Mouse (Mus musculus) cerebellum, postnatal 14 days (tissue): Measurements from ENCODE around the gene Ak8.
A peak's percentile ranks its signal among the peaks of the same experiment; 100 is the strongest.

Experiments used
- DNase-seq, 2 experiments: peaks; one replicate each; pipeline ENCODE4 v3.0.0; 2021; ENCODE audit warnings: mixed read lengths in 2 of 2

Gene Ak8

DNA sequence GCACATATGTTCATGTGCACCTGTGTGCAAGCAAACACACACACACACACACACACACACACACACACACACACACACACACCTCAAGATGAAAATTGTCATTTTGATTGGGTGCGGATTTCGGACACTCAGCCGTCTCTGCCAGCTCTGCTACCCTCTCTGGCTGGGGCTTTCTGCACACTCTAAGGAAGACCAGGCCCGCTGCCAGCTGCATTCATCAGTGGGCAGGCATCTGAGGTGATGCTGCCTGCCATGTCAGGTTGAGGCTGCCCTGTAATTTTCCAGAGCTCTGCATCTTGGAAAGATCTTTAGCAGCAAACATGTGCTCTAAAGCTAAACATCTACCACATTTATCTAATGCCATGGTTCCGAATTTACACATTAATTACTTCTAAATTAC lies 37.1 kb downstream of the Ak8 start:
- DNase-seq = peak; percentile 91 to 94

DNA sequence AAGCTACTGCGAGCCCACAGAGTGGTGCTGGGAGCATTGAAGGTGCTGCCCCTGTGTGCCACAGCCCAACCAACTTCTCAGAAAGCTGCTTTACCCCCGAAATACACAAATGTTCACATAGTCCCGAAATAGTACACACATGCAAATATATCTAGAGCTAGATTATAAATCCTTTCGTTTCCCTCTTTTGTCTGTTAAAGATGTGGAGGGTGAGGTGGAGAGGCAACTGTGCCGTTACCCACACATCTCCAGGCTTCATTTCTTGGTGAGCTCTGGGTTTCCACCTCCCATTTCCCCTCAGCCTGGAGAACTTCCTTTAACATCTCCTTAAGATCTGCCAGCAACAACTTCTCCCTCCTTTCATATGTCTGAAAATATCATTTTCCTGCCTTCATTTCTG lies 40.2 kb downstream of the Ak8 start:
- DNase-seq = no peak

DNA sequence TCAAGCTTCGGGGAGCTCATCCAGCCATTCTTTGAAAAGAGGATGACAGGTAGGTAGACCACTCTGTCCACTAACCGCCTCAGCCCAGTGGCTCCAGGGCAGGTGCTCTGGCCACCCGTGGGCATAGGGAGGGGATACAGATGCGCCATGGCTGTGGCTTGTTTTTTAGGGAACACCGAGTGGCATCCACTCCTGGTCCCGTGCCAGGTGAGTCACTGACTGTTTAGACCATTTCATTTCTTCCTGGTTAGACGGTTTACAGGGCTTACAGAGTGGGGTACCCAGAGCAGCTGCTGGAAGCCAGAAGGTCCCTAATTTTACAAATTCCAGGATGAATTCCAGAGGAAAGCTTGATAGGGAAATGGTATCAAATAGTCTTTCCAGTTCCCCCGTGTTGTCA lies 42.7 kb downstream of the Ak8 start:
- DNase-seq = peak in 1 of 2 experiments; percentile 36

DNA sequence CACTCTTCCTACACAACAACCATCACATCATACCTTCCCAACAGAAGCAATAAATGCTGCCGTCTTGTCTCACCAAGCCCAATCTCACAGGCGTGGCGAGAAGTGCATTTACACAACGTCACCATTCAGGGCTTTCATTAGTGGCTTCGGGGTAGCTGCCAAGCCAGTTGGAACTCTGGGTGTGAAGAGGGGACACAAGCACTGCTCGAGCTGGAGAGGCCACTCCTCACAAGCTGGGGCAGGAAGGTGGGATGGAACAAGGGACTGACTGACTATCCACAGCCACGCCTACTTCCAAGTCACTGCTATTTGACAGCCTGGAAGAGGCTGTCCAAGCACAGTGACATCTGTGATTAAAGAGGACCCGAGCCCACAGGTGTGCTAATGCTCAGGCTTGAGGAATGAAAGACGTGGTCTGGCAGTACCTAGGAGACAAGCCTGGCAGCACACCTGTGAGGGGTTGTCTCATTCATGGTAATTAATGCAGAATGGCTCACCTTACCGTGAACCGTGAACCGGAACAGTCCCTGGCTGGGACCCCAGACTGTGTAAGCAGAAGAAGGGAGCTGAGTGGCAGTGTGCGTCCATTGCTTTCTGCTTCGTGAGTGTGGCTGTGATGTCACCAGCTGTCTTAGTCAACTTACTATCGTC lies 46.8 kb downstream of the Ak8 start:
- peak in 1 of 2 experiments; percentile 15 for DNase-seq

DNA sequence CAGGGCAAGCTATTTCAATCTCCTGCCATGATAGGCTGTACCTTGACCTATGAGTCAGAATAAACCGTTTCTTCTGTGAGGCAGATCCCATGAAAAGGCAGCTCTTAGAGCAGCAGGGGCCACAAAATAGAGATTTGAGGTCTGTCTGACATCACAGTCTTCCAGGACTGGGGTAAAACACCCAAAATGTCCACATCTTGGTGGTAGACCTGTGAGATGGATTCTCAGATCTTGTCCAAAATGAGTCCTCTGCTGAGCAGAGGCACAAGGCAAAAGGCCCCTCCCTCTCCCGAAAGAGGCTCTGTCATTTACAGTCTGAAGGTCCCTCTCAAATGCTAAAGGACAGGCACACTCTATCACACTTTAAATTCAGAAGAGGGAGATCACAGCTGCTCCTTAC lies 47.7 kb downstream of the Ak8 start:
- DNase-seq = no peak

DNA sequence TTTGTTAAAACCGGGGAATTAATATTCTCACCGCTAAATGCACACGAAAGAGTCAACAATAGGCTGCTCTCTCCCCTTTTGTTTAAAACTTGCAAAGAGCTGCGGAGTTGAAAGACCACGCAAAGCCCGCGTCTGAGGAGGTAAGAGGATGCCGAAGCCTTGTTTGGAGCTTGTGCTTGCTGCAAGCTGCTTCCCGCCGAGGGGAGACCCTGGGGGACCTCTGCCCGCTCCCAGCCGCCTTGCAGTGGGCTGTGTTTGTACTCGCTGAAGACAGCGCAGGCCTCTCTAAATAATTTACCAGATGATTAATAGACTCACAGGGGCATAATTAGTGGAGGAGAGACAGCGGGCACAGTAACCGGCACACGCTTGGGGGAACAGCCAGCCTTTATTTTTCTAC lies 51.2 kb downstream of the Ak8 start:
- no peak for DNase-seq

DNA sequence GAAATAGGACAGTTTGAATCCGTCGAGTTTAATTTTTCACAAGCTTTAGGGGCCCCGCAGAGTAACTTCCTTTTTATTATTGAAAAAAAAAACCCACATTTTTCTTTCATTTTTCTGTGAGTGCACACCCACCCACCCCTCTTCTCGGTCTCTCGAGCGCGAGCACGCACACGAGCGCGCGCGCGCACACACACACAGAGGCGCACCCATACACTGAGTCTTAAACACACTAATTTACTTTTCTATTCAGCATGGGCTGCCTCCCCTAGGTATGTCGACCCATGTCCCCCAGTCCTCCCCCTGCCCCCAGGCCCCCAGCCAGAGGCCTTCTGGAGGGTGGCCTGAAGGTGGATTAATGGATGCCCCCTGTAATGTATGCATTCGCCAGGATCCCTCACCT lies 51.7 kb downstream of the Ak8 start:
- DNase-seq = no peak

DNA sequence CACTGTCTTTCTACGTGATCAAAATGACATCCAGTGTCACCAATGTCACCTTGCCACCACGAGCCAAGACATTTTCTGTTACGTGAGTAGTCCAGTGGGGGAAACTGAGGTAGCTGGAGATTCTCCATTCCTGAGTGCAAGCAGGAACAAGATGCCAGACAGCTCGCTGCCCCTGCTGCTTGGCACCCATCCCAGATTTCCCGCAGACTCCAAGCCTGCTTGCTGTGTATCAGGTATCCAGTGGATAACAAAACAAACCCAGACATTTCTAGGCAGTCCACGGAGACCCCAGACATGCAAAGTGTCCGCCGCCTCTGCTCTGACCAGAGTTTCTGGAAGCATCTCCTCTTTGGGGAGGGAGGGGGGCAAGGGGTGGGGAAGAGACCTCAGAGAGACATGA lies 52.4 kb downstream of the Ak8 start:
- DNase-seq = peak in 1 of 2 experiments; percentile 48

DNA sequence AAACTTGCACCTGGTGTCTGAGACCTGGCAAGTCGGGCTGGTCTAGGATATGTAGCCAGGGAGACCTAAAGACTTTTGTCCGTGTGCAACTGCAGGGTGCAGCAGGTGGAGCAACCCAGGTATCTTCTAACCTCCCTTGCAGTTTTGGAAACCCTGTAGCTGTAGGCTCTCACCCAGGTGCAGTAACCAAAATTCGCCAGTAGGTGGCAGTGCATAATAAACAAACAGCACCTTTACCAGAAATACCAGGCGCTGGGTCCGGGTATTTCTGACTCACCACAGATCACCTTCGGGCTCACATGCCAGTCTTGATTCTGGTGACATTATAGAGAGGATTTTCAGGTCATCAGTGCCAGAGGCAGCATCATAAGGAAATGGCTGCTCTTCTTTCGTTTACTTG lies 55.5 kb downstream of the Ak8 start:
- DNase-seq = peak; percentile 94

DNA sequence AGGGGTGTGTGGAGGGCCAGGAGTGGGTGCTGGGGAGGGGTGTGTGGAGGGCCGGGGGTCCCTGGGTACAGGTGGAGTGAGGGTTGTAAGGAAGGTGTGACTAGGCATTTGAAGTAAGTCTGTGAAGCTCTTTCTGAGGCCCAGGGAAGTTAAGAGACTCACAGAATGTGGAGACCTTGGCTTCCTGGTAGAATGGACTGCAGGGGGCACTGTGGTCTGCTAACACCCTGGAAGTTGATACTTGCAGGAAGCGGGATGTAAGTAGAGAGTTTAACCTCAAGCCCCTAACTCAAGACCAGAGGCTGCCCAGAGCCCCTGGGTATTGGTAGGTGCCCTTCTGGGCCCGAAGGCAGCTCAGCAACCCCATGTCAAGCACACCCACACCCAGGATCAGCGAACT lies 56.2 kb downstream of the Ak8 start:
- DNase-seq = peak; percentile 60 to 77

DNA sequence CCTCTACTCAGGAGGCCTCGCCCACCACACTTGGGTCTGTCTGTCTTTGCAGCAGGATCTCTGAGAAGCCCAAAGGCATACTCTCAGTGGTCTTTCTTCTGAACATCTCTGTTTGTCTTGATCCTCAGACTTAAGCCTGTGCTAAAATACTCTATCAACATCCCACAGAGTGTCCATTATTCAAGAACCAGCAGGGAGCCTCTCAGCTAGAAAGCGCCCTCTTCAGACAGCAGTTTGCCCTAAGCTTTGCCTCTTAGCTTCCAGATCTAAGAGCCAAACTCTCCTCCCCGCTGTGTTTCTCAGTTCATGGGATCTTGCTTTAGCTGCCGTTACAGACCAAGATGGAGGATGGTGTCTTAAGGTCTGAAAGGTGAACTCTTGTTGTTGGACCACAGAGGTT lies 59.5 kb downstream of the Ak8 start:
- DNase-seq = no peak

DNA sequence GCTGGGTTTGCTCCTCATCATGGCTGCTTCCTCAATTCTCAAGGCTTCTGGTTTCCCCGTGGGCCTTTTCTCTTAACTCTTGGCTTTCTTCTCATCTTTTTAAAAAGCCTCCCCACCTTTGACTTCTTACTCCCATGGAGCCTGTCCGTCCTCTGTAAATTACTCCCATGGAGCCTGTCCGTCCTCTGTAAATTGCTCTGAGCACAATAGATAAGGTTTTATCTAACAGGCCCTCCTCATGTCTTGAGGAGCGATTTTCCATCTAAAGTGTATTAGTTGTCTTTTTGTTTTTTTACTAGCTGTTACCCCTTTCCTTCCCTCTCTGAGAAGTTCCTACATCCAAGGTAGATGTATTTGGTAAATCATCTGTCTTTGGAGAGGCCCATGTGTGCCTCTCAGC lies 66.6 kb downstream of the Ak8 start:
- no peak for DNase-seq

DNA sequence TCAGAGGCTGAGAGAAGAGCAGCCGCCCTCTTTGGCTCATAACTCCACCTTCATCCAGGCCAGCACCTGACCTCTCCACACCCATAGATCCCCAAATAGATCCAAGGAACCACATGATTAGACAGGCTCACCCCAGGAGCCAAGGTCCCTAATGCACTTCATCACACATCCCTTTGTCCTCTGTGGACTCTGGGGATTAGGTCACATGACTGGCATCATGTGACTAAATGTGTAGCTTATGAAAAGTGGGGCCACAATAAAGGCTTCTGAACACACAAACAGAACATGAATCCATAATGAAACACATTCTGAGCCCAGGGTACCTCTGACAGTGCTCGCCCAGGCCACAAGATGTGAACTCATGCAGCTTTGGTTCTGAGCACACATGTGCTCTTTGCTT lies 67.1 kb downstream of the Ak8 start:
- DNase-seq = no peak

DNA sequence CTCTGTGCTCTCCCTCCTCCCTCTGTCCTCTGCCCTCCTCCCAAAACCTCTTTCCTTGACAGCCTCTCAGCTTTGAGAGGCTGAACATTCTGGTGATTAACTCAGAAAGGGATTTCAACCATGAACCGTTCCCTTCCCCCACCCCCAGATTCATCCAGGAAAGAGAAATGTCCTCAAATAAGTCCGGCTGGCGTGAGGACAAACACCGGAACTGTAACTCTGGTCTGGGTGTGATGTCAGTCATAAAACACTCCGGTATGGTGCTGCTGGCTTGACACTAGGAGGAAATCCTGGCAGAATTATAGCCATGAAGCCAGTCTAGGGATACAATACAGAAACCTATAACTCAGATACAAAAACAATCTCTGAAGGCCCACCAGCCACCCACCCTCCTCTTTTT lies 70.7 kb downstream of the Ak8 start:
- no peak for DNase-seq

DNA sequence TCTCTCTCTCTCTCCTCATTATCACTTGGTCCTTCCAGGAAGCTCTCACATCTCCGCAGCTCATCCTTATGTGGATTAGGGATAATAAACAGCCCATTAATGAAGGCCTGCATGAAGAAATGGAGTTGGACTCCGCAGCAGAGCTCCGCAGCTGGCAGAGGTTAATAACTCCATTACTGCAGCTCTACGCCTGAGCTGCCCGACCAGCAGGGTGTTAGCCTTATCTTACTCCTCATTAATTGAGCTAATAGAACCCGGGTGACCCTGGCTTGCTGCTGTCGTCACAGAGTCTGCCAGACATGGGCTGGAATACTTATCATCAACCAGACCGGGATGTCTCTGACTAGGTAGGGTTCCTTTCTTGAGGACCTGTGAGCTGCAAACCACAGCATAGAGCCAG lies 74.1 kb downstream of the Ak8 start:
- no peak for DNase-seq

DNA sequence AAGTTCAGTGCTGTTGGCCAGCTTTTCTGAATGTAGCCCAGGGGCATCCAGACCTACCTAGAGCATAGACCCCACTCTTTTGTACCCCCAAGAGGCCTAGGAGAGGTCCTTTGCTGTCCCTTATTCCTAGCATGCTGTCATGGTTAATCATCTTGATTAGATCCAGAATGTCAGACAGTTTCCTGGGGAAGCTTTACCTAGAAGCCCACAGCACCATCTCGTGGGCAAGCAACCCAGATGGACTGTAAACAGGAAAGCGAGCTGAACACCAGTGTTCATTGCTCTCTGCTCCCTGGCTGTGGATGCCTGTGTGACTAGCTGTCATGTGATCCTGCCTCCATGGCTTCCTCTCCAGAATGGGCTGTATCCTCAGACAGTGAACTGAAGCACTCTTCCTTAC lies 76.8 kb downstream of the Ak8 start:
- DNase-seq = no peak

DNA sequence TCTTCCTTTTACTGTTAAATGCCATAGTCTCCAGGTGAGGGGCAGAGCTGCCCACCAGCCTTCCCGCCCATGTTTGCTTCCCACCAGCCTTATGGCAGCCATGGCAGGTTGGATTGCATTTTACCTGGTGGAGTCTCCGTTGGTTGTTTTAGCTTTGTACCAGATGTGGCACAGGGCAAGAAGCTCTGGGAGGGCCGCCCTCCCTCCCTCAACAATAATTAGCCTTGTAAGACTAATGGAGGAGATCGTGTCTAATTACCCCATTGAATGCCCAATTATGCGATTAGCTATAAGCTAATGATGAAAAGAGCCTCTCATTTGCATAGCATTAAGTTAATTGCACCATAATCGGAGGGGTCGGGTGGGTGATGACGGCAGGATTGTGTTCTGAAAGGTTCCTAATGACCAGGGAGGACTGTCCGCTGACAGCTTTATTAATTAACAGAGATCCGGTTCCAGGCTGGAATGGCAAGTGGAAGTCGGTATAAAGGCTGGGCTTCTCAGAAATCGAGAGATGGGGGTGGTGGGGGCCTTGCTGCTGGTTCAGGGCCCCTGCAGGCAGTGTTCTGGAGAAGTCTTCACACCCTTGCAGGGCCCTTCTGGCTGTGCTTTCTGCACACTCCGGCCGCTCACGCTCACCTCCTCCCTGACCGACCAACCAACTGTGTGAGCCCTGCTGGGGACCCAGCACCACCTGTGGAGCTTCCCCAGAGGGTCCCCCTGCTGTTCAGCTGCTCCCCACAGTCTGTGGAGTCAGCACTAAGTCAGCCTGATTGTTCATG lies 80.2 kb downstream of the Ak8 start:
- no peak for DNase-seq

DNA sequence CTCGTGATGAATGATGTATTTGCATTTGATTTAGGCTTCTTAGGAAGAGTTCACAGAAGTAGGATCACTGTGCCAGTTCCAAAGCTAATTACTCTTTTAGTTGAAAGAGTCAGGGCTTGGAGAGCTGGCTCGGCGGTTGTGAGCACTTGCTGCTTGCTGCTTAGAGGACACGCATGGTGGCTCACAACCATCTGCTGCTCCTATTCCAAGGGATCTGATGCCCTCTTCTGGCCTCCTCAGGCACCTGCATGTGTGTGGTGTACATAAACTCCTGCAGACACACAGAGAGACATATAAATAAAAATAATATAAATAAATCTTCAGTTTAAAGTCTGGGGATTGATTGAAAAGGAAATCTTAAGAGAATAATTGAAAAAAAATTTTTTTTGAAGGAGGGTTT lies 81.3 kb downstream of the Ak8 start:
- DNase-seq = no peak

DNA sequence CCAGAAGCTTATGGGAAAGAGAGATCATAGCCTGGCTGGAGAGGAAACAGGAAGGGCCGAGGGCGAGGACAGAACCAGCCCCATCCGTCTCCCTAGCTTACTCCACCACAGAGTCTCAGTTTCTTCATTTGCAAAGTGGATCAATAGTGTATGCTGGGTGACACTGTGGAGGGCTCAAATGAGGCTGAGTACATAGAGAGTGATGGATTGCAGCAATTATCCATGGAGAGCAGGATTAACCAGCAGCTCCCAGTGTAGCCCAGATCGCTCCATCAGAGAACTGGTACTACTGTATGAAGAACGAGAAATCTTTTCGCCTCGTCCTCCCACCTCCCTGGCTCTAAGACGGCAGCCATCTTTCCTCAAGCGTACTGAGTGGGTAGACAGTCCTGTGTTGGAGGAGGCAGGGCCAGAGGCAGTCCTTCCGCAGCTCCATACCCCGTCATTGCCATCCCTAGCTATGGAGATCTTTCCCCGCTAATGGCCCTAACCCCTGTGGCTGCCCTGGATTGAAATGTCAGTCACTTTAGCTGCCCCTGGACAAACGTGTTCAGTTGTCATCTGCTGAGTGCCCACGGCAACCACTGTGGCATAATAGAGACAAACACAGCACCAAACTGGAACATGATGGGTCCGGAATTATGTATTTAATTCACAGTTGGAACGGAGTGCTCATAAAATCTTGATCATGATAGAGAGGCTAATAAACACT lies 86.5 kb downstream of the Ak8 start:
- DNase-seq = no peak

DNA sequence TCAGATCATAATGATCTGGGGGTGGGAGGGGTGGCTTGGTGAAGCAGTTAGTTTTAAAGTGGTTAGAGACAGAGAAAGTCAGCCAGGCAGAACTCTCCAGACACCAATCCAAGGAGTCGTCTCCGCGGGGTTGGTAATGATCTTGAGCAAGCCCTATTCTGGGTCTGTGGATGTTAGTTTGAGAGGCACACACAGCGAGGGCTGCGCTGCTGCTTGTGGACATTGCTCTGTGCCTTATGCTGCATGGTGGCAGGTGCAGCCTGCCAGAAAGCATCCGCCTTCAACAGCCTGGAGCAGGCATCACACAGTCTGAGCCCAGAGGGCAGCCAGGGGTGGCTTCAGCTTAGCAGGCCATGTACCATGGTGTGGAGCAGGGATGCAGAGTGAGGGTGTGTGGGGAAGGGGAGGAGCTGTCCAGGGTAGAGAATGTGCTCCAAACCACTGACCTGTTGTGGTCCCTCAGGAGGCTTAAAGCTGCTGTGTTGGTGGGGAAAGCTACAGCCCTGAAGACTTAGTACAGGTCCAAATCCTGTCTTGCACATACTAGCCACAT lies 87.2 kb downstream of the Ak8 start:
- no peak for DNase-seq

DNA sequence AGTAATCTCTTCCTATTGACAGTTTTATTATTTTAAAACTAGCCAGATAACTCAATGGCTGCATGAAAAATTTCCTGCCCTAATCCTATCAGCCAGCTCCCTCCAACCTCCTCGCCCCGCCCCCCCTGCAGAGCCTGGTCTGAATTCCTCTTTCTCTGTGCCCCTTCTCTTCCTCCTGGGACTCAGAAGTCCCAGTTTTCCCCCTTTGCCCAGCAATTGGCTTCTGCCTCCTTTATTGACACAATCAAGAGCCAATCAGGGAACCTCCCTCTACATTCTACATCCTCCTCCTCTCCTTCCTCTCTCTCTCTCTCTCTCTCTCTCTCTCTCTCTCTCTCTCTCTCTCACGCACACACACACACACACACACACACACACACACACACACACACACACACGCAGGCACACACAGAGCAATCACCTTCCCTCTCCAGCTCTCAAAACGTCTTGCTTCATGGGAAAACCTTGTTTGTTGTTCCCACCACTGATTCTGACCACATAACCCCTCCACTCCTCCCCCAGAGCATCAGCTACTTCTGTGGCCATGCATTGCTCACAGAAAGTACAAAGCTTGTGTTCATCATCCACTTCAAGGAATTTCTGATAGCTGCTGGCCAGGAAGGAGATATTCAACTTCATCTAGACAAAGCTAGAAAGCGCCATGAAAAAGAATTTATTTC lies 93.1 kb downstream of the Ak8 start:
- peak; percentile 39 to 43 for DNase-seq

DNA sequence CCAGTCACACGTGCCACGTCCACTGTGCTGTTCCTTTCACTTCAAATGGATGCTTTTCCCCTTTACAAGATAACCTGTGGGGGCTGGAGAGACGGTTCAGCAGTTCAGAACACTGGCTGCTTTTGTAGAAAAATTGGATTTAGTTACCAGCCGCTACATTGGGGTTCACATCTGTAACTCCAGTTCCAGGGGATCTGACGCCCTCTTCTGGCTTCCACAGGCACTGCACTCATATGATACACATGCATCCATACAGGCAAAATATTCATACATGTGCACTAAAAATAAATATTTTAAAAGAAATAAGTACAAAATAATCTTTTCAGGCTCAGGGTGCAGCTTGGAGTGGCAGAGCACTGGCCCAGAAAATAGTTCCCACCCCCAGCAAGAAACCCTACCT lies 94.7 kb downstream of the Ak8 start:
- no peak for DNase-seq

DNA sequence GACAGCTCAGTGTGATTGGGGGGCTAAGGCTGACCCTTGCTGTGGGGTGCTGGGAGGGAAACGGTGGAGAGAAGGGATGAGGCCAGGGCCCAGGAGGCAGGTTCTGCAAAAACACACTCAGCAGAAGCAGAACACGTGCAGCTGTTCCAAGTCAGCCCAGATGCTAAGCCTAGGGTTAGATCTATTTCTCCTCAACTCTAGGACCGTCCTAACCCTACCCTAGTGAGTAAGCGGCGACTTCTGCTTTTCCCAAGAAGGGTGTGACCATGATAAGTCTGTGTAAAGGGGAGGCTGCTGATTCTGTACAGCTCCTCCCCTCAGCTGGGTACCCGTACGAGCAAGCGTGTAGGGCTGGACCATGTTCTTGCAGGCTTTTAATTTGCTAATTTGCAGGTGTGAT lies 96.3 kb downstream of the Ak8 start:
- no peak for DNase-seq
